In the genomic region with DNA sequence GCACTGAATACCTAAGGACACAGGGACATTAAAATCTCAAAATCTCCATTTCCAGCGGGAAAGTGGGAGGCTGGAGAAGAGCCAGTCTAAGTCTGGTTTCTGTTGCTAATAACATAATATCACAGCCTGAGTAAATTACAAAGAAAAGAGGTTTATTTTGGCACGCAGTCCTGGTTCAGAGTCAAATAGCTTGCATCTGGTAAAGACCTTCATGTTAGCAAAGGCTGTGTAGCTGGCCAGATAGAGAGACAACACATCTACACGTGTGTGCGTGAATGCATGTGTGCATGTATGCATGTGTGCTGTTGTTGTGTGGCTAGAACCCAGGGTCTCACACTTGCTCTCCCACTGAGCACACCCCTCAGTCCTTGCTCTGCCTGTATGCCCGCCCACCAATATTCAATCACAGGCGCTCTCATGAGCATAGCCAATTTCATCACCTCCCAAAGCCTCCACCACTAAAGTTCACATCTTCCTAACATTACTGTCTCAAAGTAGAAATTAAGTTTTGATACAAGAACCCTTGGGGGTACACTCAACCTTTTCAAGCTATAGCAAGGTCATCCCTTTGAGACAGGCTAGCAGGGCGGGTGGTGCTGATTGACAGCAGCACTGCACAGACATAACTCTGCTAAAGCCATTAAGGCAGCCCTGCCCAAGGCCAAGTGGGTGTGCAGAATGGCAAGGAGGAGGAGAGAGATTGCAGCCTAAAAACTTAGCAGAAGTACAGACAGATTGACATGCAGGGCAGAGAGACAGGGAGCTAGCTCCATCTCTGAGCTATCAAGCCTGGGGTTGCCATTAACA, we compare ENCODE assay signal across 16 mouse cellular contexts.
DNase-seq lines count a peak whose midpoint lies in the region; ATAC-seq and TF ChIP-seq lines count a peak whose summit lies in the region.
"Had no signal": no experiment of that assay in that cellular context is flagged by ENCODE, and none has a peak within 500 bp of the region (broad histone marks: within the 10 kb centered on the region; RNA-seq: fewer than 3 reads in every experiment).

No protein-coding gene starts in this region.

- no peaks in the 10 kb centered on the region for H3K9me3 ChIP-seq in neural tube, embryonic 15.5 days (replicated peaks)
- no peaks in the 10 kb centered on the region for H3K9me3 ChIP-seq in heart, embryonic 12.5 days (replicated peaks)
- no peaks in the 10 kb centered on the region for H3K9me3 ChIP-seq in limb, embryonic 14.5 days (ENCODE audit: control insufficient read depth, low read length)
- no peaks in the 10 kb centered on the region for H3K9me3 ChIP-seq in hindbrain, embryonic 12.5 days (replicated peaks)

- peak; percentile 25 for DNase-seq in gastrocnemius, adult 2 months
- DNase-seq in gastrocnemius, postnatal 25 days = no peak
- no peak for DNase-seq in neural tube, embryonic 10.5 days (ENCODE audit: extremely low spot score, low spot score)
- peak; percentile 72 for DNase-seq in limb, embryonic 14.5 days (ENCODE audit: low spot score)
- DNase-seq: B cell, adult 2 months; cerebellum, adult 11 months; lung, postnatal 4 days; right cerebral cortex, postnatal 25 days; thymus, postnatal 25 days had no signal

- H3K9ac ChIP-seq in neural tube, embryonic 15.5 days (replicated peaks) = no peak overlapping the region
- no peak overlapping the region for H3K9ac ChIP-seq in heart, embryonic 12.5 days
- H3K9ac ChIP-seq in limb, embryonic 14.5 days (ENCODE audit: low read depth, low read length, severe bottlenecking) = no peak overlapping the region
- no peak overlapping the region for H3K9ac ChIP-seq in hindbrain, embryonic 12.5 days

- WGBS in neural tube, embryonic 15.5 days = 77% methylated on average over 7 of the region's 7 CpGs
- 69% methylated on average over 7 of the region's 7 CpGs for WGBS in heart, embryonic 12.5 days
- WGBS in limb, embryonic 14.5 days = 67% methylated on average over 7 of the region's 7 CpGs
- WGBS in hindbrain, embryonic 12.5 days = 80% methylated on average over 7 of the region's 7 CpGs

- no peaks in the 10 kb centered on the region for H3K36me3 ChIP-seq in neural tube, embryonic 15.5 days
- peaks cover 3% of the 10 kb centered on the region; the same call in 1 of the 2 replicates for H3K36me3 ChIP-seq in heart, embryonic 12.5 days
- no peaks in the 10 kb centered on the region for H3K36me3 ChIP-seq in limb, embryonic 14.5 days (ENCODE audit: control insufficient read depth, insufficient read depth, low read length)
- no peaks in the 10 kb centered on the region for H3K36me3 ChIP-seq in hindbrain, embryonic 12.5 days
- H3K36me3 ChIP-seq: G1E had no signal

- TF ChIP-seq POLR2A in limb, embryonic 14.5 days (IDR thresholded peaks at IDR 0.05; ENCODE audit: borderline replicate concordance, extremely low read depth, insufficient read depth, insufficient read length) = no peak

- H3K4me2 ChIP-seq in neural tube, embryonic 15.5 days = no peak overlapping the region
- H3K4me2 ChIP-seq in heart, embryonic 12.5 days = no peak overlapping the region
- H3K4me2 ChIP-seq in limb, embryonic 14.5 days (replicated peaks; ENCODE audit: low read depth, low read length, severe bottlenecking) = no peak overlapping the region
- no peak overlapping the region for H3K4me2 ChIP-seq in hindbrain, embryonic 12.5 days (replicated peaks)
- H3K4me2 ChIP-seq: liver, embryonic 11.5 days had no signal

- intact Hi-C loops in gastrocnemius, adult 2 months (cut with DNase I) = no loop called here

- no peaks in the 10 kb centered on the region for H3K27me3 ChIP-seq in neural tube, embryonic 15.5 days (replicated peaks)
- H3K27me3 ChIP-seq in heart, embryonic 12.5 days (replicated peaks) = no peaks in the 10 kb centered on the region
- H3K27me3 ChIP-seq in limb, embryonic 14.5 days (ENCODE audit: control insufficient read depth, insufficient read depth, low read length) = no peaks in the 10 kb centered on the region
- no peaks in the 10 kb centered on the region for H3K27me3 ChIP-seq in hindbrain, embryonic 12.5 days

- ATAC-seq in neural tube, embryonic 15.5 days (ENCODE audit: low FRiP score) = no peak
- ATAC-seq in heart, embryonic 12.5 days (ENCODE audit: insufficient number of reproducible peaks, low FRiP score) = no peak
- peak; percentile 45; the same call in 1 of the 2 replicates for ATAC-seq in limb, embryonic 14.5 days (ENCODE audit: low FRiP score, low read depth)
- no peak for ATAC-seq in hindbrain, embryonic 12.5 days (ENCODE audit: low FRiP score)
- no peak for ATAC-seq in CD4-positive, CD25-positive, alpha-beta regulatory T cell, adult 4 months

- peak overlapping the region; percentile 40 for H3K27ac ChIP-seq in gastrocnemius, adult 2 months
- H3K27ac ChIP-seq in neural tube, embryonic 15.5 days (replicated peaks) = 0 out of 2 replicates have a peak overlapping the region, but pooled peaks have one; percentile 33
- peak overlapping the region; percentile 62; the same call in 1 of the 2 replicates for H3K27ac ChIP-seq in heart, embryonic 12.5 days (ENCODE audit: poor library complexity, severe bottlenecking)
- H3K27ac ChIP-seq in limb, embryonic 14.5 days (replicated peaks; ENCODE audit: low read depth, low read length) = 0 out of 2 replicates have a peak overlapping the region, but pooled peaks have one; percentile 22
- H3K27ac ChIP-seq in hindbrain, embryonic 12.5 days = no peak overlapping the region
- H3K27ac ChIP-seq: left cerebral cortex, adult 2 months had no signal

- H3K4me1 ChIP-seq in neural tube, embryonic 15.5 days = peaks cover 19% of the 10 kb centered on the region
- peaks cover 32% of the 10 kb centered on the region for H3K4me1 ChIP-seq in heart, embryonic 12.5 days (replicated peaks)
- H3K4me1 ChIP-seq in limb, embryonic 14.5 days (ENCODE audit: control insufficient read depth, insufficient read depth, low read length) = peaks cover 23% of the 10 kb centered on the region
- peaks cover 8% of the 10 kb centered on the region for H3K4me1 ChIP-seq in hindbrain, embryonic 12.5 days

- no peak for TF ChIP-seq CTCF in gastrocnemius, adult 2 months (IDR thresholded peaks at IDR 0.05)

- no peak overlapping the region for H3K4me3 ChIP-seq in gastrocnemius, adult 2 months
- no peak overlapping the region for H3K4me3 ChIP-seq in neural tube, embryonic 15.5 days (replicated peaks)
- H3K4me3 ChIP-seq in heart, embryonic 12.5 days = no peak overlapping the region
- H3K4me3 ChIP-seq in limb, embryonic 14.5 days (replicated peaks; ENCODE audit: low read length) = no peak overlapping the region
- H3K4me3 ChIP-seq in hindbrain, embryonic 12.5 days = no peak overlapping the region
- H3K4me3 ChIP-seq: left cerebral cortex, adult 2 months had no signal

Comparison
In these comparisons a context has a peak if more than half of its experiments do, and no peak if none do; other contexts are left out.
1. DNase-seq: peak in gastrocnemius, adult 2 months (single experiment) and limb, embryonic 14.5 days (single experiment); none in gastrocnemius, postnatal 25 days (single experiment) and neural tube, embryonic 10.5 days (single experiment).